Mouse (Mus musculus): ENCODE measurements around the gene Dst.

DNA sequence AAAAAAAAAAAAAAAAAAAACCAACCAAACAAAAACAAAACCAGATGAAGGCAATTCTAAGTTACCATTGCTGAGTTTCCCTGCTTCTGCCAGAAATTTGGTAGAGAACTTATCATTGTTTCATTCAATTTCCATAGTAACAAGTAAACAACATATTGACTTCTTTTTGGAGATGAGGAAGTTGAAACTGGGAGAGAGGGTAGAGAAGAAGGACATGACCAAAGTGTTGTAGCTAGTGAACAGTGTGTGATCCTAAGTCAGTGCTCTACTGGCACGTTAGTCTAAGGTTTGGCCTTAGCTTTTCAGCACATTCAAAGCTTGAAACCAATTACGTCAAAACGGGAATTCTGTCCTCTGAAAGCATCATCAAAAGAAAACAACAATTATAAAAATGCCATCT lies 31.6 kb upstream of the Dst start:
- TF ChIP-seq CTCF (IDR thresholded peaks at IDR 0.05; ENCODE audit: insufficient read depth, low read depth, low read length) (no peak), POLR2A (IDR thresholded peaks at IDR 0.05; ENCODE audit: insufficient read depth, low read depth, low read length) (no peak)
